Mouse (Mus musculus) kidney, adult 9 months (tissue): ENCODE results near the gene Ankrd33b.

ENCODE experiments used
- DNase-seq: peaks from one replicate; pipeline ENCODE4 v3.0.0; 2022

Gene Ankrd33b

GRCm38 (mm10) chr15:31302293-31302990, 65.1 kb downstream of the Ankrd33b start:
- DNase-seq: no peak

- DNase-seq: no peak
Observed at GRCm38 (mm10) chr15:31299258-31299917, 68.1 kb downstream of the Ankrd33b start.

- DNase-seq: no peak
Observed at GRCm38 (mm10) chr15:31297777-31298137, 69.8 kb downstream of the Ankrd33b start.

GRCm38 (mm10) chr15:31296882-31297776, 70.4 kb downstream of the Ankrd33b start:
- DNase-seq: no peak

GRCm38 (mm10) chr15:31294311-31294710, 73.2 kb downstream of the Ankrd33b start:
- no peak for DNase-seq

- no peak for DNase-seq
Observed at GRCm38 (mm10) chr15:31292627-31293026, 74.9 kb downstream of the Ankrd33b start.

- peak; percentile 58 for DNase-seq
Observed at GRCm38 (mm10) chr15:31285695-31286094, 81.8 kb downstream of the Ankrd33b start.

GRCm38 (mm10) chr15:31284922-31285631, 82.4 kb downstream of the Ankrd33b start:
- no peak for DNase-seq

- peak; percentile 26 for DNase-seq
Observed at GRCm38 (mm10) chr15:31284142-31284541, 83.4 kb downstream of the Ankrd33b start.

GRCm38 (mm10) chr15:31282353-31282752, 85.2 kb downstream of the Ankrd33b start:
- DNase-seq: peak; percentile 51

GRCm38 (mm10) chr15:31281830-31282229, 85.7 kb downstream of the Ankrd33b start:
- DNase-seq: no peak

- peak; percentile 19 for DNase-seq
Observed at GRCm38 (mm10) chr15:31280683-31281082, 86.8 kb downstream of the Ankrd33b start.

- no peak for DNase-seq
Observed at GRCm38 (mm10) chr15:31280059-31280458, 87.5 kb downstream of the Ankrd33b start.

- DNase-seq: no peak
Observed at GRCm38 (mm10) chr15:31279577-31280004, 87.9 kb downstream of the Ankrd33b start.

GRCm38 (mm10) chr15:31279120-31279519, 88.4 kb downstream of the Ankrd33b start:
- DNase-seq: peak; percentile 83

- no peak for DNase-seq
Observed at GRCm38 (mm10) chr15:31278090-31278489, 89.4 kb downstream of the Ankrd33b start.

GRCm38 (mm10) chr15:31273509-31273908, 94.0 kb downstream of the Ankrd33b start:
- DNase-seq: no peak

- no peak for DNase-seq
Observed at GRCm38 (mm10) chr15:31272695-31273094, 94.8 kb downstream of the Ankrd33b start.

- no peak for DNase-seq
Observed at GRCm38 (mm10) chr15:31269558-31269957, 98.0 kb downstream of the Ankrd33b start.

- no peak for DNase-seq
Observed at GRCm38 (mm10) chr15:31268148-31268547, 99.4 kb downstream of the Ankrd33b start.

GRCm38 (mm10) chr15:31265845-31266244, 101.7 kb downstream of the Ankrd33b start:
- no peak for DNase-seq

- no peak for DNase-seq
Observed at GRCm38 (mm10) chr15:31265404-31265803, 102.1 kb downstream of the Ankrd33b start.

- peak; percentile 85 for DNase-seq
Observed at GRCm38 (mm10) chr15:31264827-31265226, 102.7 kb downstream of the Ankrd33b start.
